Mouse (Mus musculus): ENCODE results near the gene Ano10.
"Not testable (repeated sequence)": the region's sequence is repeated elsewhere in the genome, so short reads cannot be mapped to it uniquely, and the experiment has no call there.

Ano10 gene

GRCm38 (mm10) chr9:122294242-122294881 is at the start of gene Ano10:
Gene Ano10, minus strand, starts transcription at chr9:122294423.
- in situ Hi-C loops (cut with MboI; ENCODE audit: low pct_unique_long_range_greater_than_20kb in 1 of 2, low sequenced_read_pairs in 2 of 2, unreplicated experiment in 1 of 2): no loop called here

GRCm38 (mm10) chr9:122343399-122343798 is 49.2 kb upstream of the Ano10 start:
- in situ Hi-C loops (cut with MboI; ENCODE audit: low pct_unique_long_range_greater_than_20kb in 1 of 2, low sequenced_read_pairs in 2 of 2, unreplicated experiment in 1 of 2): no loop called here

- in situ Hi-C loops (cut with MboI; ENCODE audit: low pct_unique_long_range_greater_than_20kb in 1 of 2, low sequenced_read_pairs in 2 of 2, unreplicated experiment in 1 of 2): no loop called here
Measured at GRCm38 (mm10) chr9:122339972-122340371, 45.7 kb upstream of the Ano10 start.

- in situ Hi-C loops (cut with MboI; ENCODE audit: low pct_unique_long_range_greater_than_20kb in 1 of 2, low sequenced_read_pairs in 2 of 2, unreplicated experiment in 1 of 2): no loop called here
Measured at GRCm38 (mm10) chr9:122337510-122337931, 43.3 kb upstream of the Ano10 start.

- in situ Hi-C loops (cut with MboI; ENCODE audit: low pct_unique_long_range_greater_than_20kb in 1 of 2, low sequenced_read_pairs in 2 of 2, unreplicated experiment in 1 of 2): no loop called here
Measured at GRCm38 (mm10) chr9:122336677-122337076, 42.5 kb upstream of the Ano10 start.

- in situ Hi-C loops (cut with MboI; ENCODE audit: low pct_unique_long_range_greater_than_20kb in 1 of 2, low sequenced_read_pairs in 2 of 2, unreplicated experiment in 1 of 2): no loop called here
Measured at GRCm38 (mm10) chr9:122328199-122328598, 34.0 kb upstream of the Ano10 start.

GRCm38 (mm10) chr9:122325996-122326395 is 31.8 kb upstream of the Ano10 start:
- in situ Hi-C loops (cut with MboI; ENCODE audit: low pct_unique_long_range_greater_than_20kb in 1 of 2, low sequenced_read_pairs in 2 of 2, unreplicated experiment in 1 of 2): no loop called here

- in situ Hi-C loops (cut with MboI; ENCODE audit: low pct_unique_long_range_greater_than_20kb in 1 of 2, low sequenced_read_pairs in 2 of 2, unreplicated experiment in 1 of 2): no loop called here
Measured at GRCm38 (mm10) chr9:122322356-122322755, 28.1 kb upstream of the Ano10 start.

GRCm38 (mm10) chr9:122320626-122321025 is 26.4 kb upstream of the Ano10 start:
- in situ Hi-C loops (cut with MboI; ENCODE audit: low pct_unique_long_range_greater_than_20kb in 1 of 2, low sequenced_read_pairs in 2 of 2, unreplicated experiment in 1 of 2): no loop called here

- in situ Hi-C loops (cut with MboI; ENCODE audit: low pct_unique_long_range_greater_than_20kb in 1 of 2, low sequenced_read_pairs in 2 of 2, unreplicated experiment in 1 of 2): no loop called here
Measured at GRCm38 (mm10) chr9:122316562-122316961, 22.3 kb upstream of the Ano10 start.

GRCm38 (mm10) chr9:122315501-122315900 is 21.3 kb upstream of the Ano10 start:
- in situ Hi-C loops (cut with MboI; ENCODE audit: low pct_unique_long_range_greater_than_20kb in 1 of 2, low sequenced_read_pairs in 2 of 2, unreplicated experiment in 1 of 2): no loop called here

- in situ Hi-C loops (cut with MboI; ENCODE audit: low pct_unique_long_range_greater_than_20kb in 1 of 2, low sequenced_read_pairs in 2 of 2, unreplicated experiment in 1 of 2): no loop called here
Measured at GRCm38 (mm10) chr9:122314942-122315341, 20.7 kb upstream of the Ano10 start.

GRCm38 (mm10) chr9:122314386-122314785 is 20.2 kb upstream of the Ano10 start:
- in situ Hi-C loops (cut with MboI; ENCODE audit: low pct_unique_long_range_greater_than_20kb in 1 of 2, low sequenced_read_pairs in 2 of 2, unreplicated experiment in 1 of 2): no loop called here

GRCm38 (mm10) chr9:122313128-122313527 is 18.9 kb upstream of the Ano10 start:
- in situ Hi-C loops (cut with MboI; ENCODE audit: low pct_unique_long_range_greater_than_20kb in 1 of 2, low sequenced_read_pairs in 2 of 2, unreplicated experiment in 1 of 2): not testable (repeated sequence)

- in situ Hi-C loops (cut with MboI; ENCODE audit: low pct_unique_long_range_greater_than_20kb in 1 of 2, low sequenced_read_pairs in 2 of 2, unreplicated experiment in 1 of 2): no loop called here
Measured at GRCm38 (mm10) chr9:122312296-122312990, 18.2 kb upstream of the Ano10 start.

- in situ Hi-C loops (cut with MboI; ENCODE audit: low pct_unique_long_range_greater_than_20kb in 1 of 2, low sequenced_read_pairs in 2 of 2, unreplicated experiment in 1 of 2): no loop called here
Measured at GRCm38 (mm10) chr9:122311051-122311760, 17.0 kb upstream of the Ano10 start.

GRCm38 (mm10) chr9:122310613-122311049 is 16.4 kb upstream of the Ano10 start:
- in situ Hi-C loops (cut with MboI; ENCODE audit: low pct_unique_long_range_greater_than_20kb in 1 of 2, low sequenced_read_pairs in 2 of 2, unreplicated experiment in 1 of 2): no loop called here

- in situ Hi-C loops (cut with MboI; ENCODE audit: low pct_unique_long_range_greater_than_20kb in 1 of 2, low sequenced_read_pairs in 2 of 2, unreplicated experiment in 1 of 2): no loop called here
Measured at GRCm38 (mm10) chr9:122309013-122309980, 15.1 kb upstream of the Ano10 start.

All from mouse embryonic stem cell (cell line).